8 mouse cellular contexts compared by ENCODE assay signal in genomic region chr15:4027671-4028410, GRCm38 (mm10). TPM values are rescaled to one million over a fixed set of nuclear protein-coding genes. Genes with fewer than 3 reads are reported as not detected.
DNase-seq lines count a peak whose midpoint lies in the region; ATAC-seq and TF ChIP-seq lines count a peak whose summit lies in the region.

No protein-coding gene starts in this region.

- no peaks in the 10 kb centered on the region for H3K9me3 ChIP-seq in hindbrain, postnatal 0 days (ENCODE audit: low read length)
- H3K9me3 ChIP-seq in midbrain, embryonic 12.5 days: no peaks in the 10 kb centered on the region

- TF ChIP-seq POLR2A in kidney, adult 2 months (IDR thresholded peaks at IDR 0.05; ENCODE audit: low read depth, low read length): no peak

- peak overlapping the region; percentile 94 for H3K4me3 ChIP-seq in kidney, adult 2 months (ENCODE audit: insufficient read depth, low read depth, low read length)
- H3K4me3 ChIP-seq in hindbrain, postnatal 0 days (ENCODE audit: low read length): peak overlapping the region; percentile 92
- peak overlapping the region; percentile 76 for H3K4me3 ChIP-seq in midbrain, embryonic 12.5 days

- peak overlapping the region; percentile 65 for H3K4me2 ChIP-seq in hindbrain, postnatal 0 days (ENCODE audit: low read depth, low read length)
- peak overlapping the region; percentile 62 for H3K4me2 ChIP-seq in midbrain, embryonic 12.5 days (replicated peaks)

- ATAC-seq in common myeloid progenitor, adult 5-6 weeks (replicated peaks; ENCODE audit: low read depth, poor library complexity, severe bottlenecking): peak; percentile 3; the same call in 1 of the 2 replicates
- no peak for ATAC-seq in hindbrain, postnatal 0 days
- 0 out of 2 replicates have a peak, but pooled peaks have one; percentile 7 for ATAC-seq in midbrain, embryonic 12.5 days (ENCODE audit: low FRiP score, low read depth)
- ATAC-seq in erythroid progenitor cell, adult 5-6 weeks (replicated peaks; ENCODE audit: low FRiP score, poor library complexity, severe bottlenecking): no peak
- ATAC-seq in inflammation-experienced regulatory T-cells, adult 6 months: no peak

- DNase-seq in kidney, adult 2 months: peak; percentile 84
- DNase-seq in kidney, postnatal 10 days: no peak
- DNase-seq in hindbrain, postnatal 0 days (ENCODE audit: low spot score): peak; percentile 8
- no peak for DNase-seq in cerebellum, adult 18-20 months

- no peaks in the 10 kb centered on the region for H3K27me3 ChIP-seq in kidney, adult 2 months (replicated peaks; ENCODE audit: control insufficient read depth, insufficient read depth, low read length)
- H3K27me3 ChIP-seq in hindbrain, postnatal 0 days (ENCODE audit: insufficient read depth, low read length): no peaks in the 10 kb centered on the region
- H3K27me3 ChIP-seq in midbrain, embryonic 12.5 days: no peaks in the 10 kb centered on the region

- H3K27ac ChIP-seq in kidney, adult 2 months (ENCODE audit: insufficient read depth, low read depth, low read length): peak overlapping the region; percentile 97
- peak overlapping the region; percentile 97 for H3K27ac ChIP-seq in hindbrain, postnatal 0 days
- H3K27ac ChIP-seq in midbrain, embryonic 12.5 days (replicated peaks): peak overlapping the region; percentile 90; the same call in 1 of the 2 replicates

- no peaks in the 10 kb centered on the region for H3K36me3 ChIP-seq in kidney, adult 2 months (ENCODE audit: control insufficient read depth, insufficient read depth, low read length)
- H3K36me3 ChIP-seq in hindbrain, postnatal 0 days (ENCODE audit: insufficient read depth, low read length): no peaks in the 10 kb centered on the region
- no peaks in the 10 kb centered on the region for H3K36me3 ChIP-seq in midbrain, embryonic 12.5 days

- H3K9ac ChIP-seq in hindbrain, postnatal 0 days (replicated peaks; ENCODE audit: low read length): peak overlapping the region; percentile 93
- H3K9ac ChIP-seq in midbrain, embryonic 12.5 days (replicated peaks): peak overlapping the region; percentile 72

- peaks cover 12% of the 10 kb centered on the region; the same call in 1 of the 2 replicates for H3K4me1 ChIP-seq in kidney, adult 2 months (ENCODE audit: control insufficient read depth, insufficient read depth, low read length)
- H3K4me1 ChIP-seq in hindbrain, postnatal 0 days (ENCODE audit: insufficient read depth, low read length): peaks cover 11% of the 10 kb centered on the region
- peaks cover 13% of the 10 kb centered on the region for H3K4me1 ChIP-seq in midbrain, embryonic 12.5 days

- TF ChIP-seq CTCF in kidney, adult 2 months (conservative IDR thresholded peaks at IDR 0.05; ENCODE audit: insufficient read depth, insufficient read length, low read depth, low read length): no peak
- TF ChIP-seq CTCF in hindbrain, postnatal 0 days (IDR thresholded peaks at IDR 0.05; ENCODE audit: low read depth): no peak

- WGBS in kidney, adult 2 months: 3% methylated on average over 6 of the region's 6 CpGs
- WGBS in hindbrain, postnatal 0 days: 7% methylated on average over 6 of the region's 6 CpGs
- WGBS in midbrain, embryonic 12.5 days: 11% methylated on average over 6 of the region's 6 CpGs

RNA-seq across cellular contexts. Expression of gene Oxct1, which starts 1.7 kb away (rescaled TPM):
- polyA plus RNA-seq in kidney, adult 2 months (2012; rRNA removed): 401 and 425 TPM in 2 replicates
- total RNA-seq in common myeloid progenitor, adult 5-6 weeks (2017): 243 and 253 TPM in 2 replicates
- 226 and 314 TPM in 2 replicates for total RNA-seq in hindbrain, postnatal 0 days (2014; rRNA removed)
- polyA plus RNA-seq in hindbrain, postnatal 0 days (2015; fragmentation: Nextera tagmentation; extraction: Ambion mirVana): 457 and 505 TPM in 2 replicates
- 187 and 201 TPM in 2 replicates for polyA plus RNA-seq in midbrain, embryonic 12.5 days (2016; fragmentation: Nextera tagmentation; extraction: Ambion mirVana)
- 12.6 and 13.4 TPM in 2 replicates for total RNA-seq in erythroid progenitor cell, adult 5-6 weeks (2015; ENCODE audit: low replicate concordance)
- 26.7 and 27.3 TPM in 2 replicates for total RNA-seq in erythroid progenitor cell, adult 5-6 weeks (2017; ENCODE audit: low replicate concordance)
- 10 to 100 TPM; 53.6 to 76.0 (median 56.0) TPM for polyA plus RNA-seq in inflammation-experienced regulatory T-cells, adult 6 months (2017; shearing (Covaris generic))

RNA-seq across cellular contexts. Expression of gene AW549877, which starts 32.3 kb away (rescaled TPM):
- 15.3 and 20.5 TPM in 2 replicates for polyA plus RNA-seq in kidney, adult 2 months (2012; rRNA removed)
- total RNA-seq in common myeloid progenitor, adult 5-6 weeks (2017): 15.3 and 15.8 TPM in 2 replicates
- 30.0 and 30.2 TPM in 2 replicates for total RNA-seq in hindbrain, postnatal 0 days (2014; rRNA removed)
- 23.6 and 26.2 TPM in 2 replicates for polyA plus RNA-seq in hindbrain, postnatal 0 days (2015; fragmentation: Nextera tagmentation; extraction: Ambion mirVana)
- 60.1 and 69.3 TPM in 2 replicates for polyA plus RNA-seq in midbrain, embryonic 12.5 days (2016; fragmentation: Nextera tagmentation; extraction: Ambion mirVana)
- total RNA-seq in erythroid progenitor cell, adult 5-6 weeks (2015; ENCODE audit: low replicate concordance): 18.7 and 25.2 TPM in 2 replicates
- 6.9 and 8.3 TPM in 2 replicates for total RNA-seq in erythroid progenitor cell, adult 5-6 weeks (2017; ENCODE audit: low replicate concordance)
- polyA plus RNA-seq in inflammation-experienced regulatory T-cells, adult 6 months (2017; shearing (Covaris generic)): 10 to 100 TPM; 26.7 to 33.1 (median 29.1) TPM

RNA-seq across cellular contexts. Expression of gene Fbxo4, which starts 48.5 kb away (rescaled TPM):
- 8.8 and 10.7 TPM in 2 replicates for polyA plus RNA-seq in kidney, adult 2 months (2012; rRNA removed)
- 9.8 and 19.3 TPM in 2 replicates for total RNA-seq in common myeloid progenitor, adult 5-6 weeks (2017)
- 12.6 and 14.7 TPM in 2 replicates for total RNA-seq in hindbrain, postnatal 0 days (2014; rRNA removed)
- polyA plus RNA-seq in hindbrain, postnatal 0 days (2015; fragmentation: Nextera tagmentation; extraction: Ambion mirVana): 11.2 and 11.7 TPM in 2 replicates
- polyA plus RNA-seq in midbrain, embryonic 12.5 days (2016; fragmentation: Nextera tagmentation; extraction: Ambion mirVana): 6.6 and 7.8 TPM in 2 replicates
- total RNA-seq in erythroid progenitor cell, adult 5-6 weeks (2015; ENCODE audit: low replicate concordance): 3.6 TPM in 1 of 2 replicates, not detected in the other
- total RNA-seq in erythroid progenitor cell, adult 5-6 weeks (2017; ENCODE audit: low replicate concordance): 2.4 TPM in 1 of 2 replicates, not detected in the other
- polyA plus RNA-seq in inflammation-experienced regulatory T-cells, adult 6 months (2017; shearing (Covaris generic)): 1 to 10 TPM; 5.0 to 8.1 (median 5.5) TPM

Comparison
In these comparisons a context has a peak if more than half of its experiments do, and no peak if none do; other contexts are left out.
1. DNase-seq: peak in kidney, adult 2 months (single experiment) and hindbrain, postnatal 0 days (single experiment); none in kidney, postnatal 10 days (single experiment) and cerebellum, adult 18-20 months (0 of 2).
2. ATAC-seq: peak in common myeloid progenitor, adult 5-6 weeks (single experiment) and midbrain, embryonic 12.5 days (single experiment); none in hindbrain, postnatal 0 days (single experiment), erythroid progenitor cell, adult 5-6 weeks (single experiment) and inflammation-experienced regulatory T-cells, adult 6 months (single experiment).
3. Peak in every context shown above with its lines, with median percentiles within 50 percentile points of each other: H3K27ac ChIP-seq and H3K4me3 ChIP-seq.